Mouse (Mus musculus) urinary bladder, adult 18-20 months (tissue): ENCODE results near the gene Exog.
A peak's percentile ranks its signal among the peaks of the same experiment; 100 is the strongest.

Source experiments
- DNase-seq, 2 experiments: peaks; one replicate each; pipeline ENCODE4 v3.0.0; 2022; ENCODE audit warnings: low spot score in 2 of 2, mixed read lengths in 2 of 2

The Exog gene

DNA sequence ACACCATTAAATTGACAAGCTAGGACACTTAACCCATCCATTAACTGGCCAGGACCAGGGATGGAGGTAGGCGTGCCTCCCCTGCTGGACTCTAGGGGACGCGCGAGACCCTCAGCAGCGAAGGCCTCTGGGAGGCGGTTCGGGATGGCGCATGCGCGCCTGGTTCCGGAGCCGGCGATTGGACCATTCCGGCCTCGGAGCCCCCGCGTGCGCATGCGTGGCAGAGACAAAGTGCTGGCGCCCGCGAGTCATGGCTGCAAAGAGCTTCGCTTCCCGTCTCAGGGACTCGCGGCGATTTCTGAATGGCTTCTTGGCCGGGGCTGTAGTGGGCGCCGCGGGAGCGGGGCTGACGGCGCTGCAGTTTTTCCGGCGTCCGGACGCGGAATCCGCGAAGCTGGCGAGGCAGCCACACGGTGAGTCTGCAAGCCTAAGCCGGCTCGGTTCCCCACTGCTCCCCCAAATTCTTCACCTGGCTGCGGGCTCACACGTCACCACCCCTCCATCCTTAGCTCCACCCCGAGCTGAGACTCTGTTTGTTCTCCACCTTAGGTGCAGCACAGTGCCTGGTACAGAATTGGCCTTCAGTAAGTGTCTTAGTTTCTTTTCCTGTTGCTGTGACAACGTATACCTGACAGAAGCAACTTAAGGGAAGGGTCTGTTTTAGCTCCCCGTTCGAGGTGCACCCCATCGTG, at the start of gene Exog:
TSS of gene Exog (plus strand) at position 206 of the 692 bp plus-strand sequence.
- DNase-seq, result peak; percentile 93 to 94

DNA sequence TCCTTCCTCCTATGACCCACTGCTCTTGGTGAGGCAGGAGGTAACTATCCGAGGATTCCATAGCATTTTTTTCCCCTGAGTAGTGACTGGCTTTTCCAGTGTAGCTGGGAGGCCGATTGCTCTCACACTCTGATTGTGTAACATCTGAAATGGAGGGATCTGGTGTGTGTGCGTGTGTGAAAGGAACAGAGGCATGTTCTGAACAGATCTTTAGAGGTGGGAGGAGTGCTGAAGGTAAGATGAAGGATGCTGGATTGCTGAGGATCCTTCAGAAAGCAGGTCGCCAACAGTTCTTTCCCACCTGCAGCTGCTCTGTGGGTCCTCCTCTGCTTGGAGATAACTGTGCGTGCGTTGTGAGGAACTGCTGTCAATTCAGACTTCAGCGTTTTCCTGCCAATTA, 43.4 kb upstream of the Exog start:
- peak in 1 of 2 experiments; percentile 4 for DNase-seq

DNA sequence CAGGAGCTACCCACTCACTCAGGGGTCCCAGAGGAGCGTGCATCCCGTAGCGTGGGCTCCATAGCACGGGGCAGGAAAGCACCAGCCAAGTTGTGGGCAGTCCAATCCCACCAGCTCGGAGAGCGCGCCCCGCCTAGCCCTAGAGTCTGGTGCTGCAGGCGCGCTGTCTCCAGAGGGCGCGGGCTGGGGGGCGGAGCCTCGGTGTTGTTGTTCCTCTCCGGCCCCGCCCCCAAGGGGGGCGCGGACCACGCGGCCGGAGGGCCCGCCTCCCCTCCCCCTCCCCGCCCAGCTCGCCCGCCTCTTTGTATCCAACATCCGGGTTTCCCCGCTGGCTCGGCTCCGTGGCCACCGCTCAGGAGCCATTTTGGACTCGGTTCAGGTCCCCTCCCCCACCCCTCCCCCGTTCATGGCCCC, 42.9 kb upstream of the Exog start, which contains the start of gene Acvr2b:
TSS of gene Acvr2b (plus strand) at position 318 of the 414 bp plus-strand sequence.
- DNase-seq, result peak; percentile 88 to 89

DNA sequence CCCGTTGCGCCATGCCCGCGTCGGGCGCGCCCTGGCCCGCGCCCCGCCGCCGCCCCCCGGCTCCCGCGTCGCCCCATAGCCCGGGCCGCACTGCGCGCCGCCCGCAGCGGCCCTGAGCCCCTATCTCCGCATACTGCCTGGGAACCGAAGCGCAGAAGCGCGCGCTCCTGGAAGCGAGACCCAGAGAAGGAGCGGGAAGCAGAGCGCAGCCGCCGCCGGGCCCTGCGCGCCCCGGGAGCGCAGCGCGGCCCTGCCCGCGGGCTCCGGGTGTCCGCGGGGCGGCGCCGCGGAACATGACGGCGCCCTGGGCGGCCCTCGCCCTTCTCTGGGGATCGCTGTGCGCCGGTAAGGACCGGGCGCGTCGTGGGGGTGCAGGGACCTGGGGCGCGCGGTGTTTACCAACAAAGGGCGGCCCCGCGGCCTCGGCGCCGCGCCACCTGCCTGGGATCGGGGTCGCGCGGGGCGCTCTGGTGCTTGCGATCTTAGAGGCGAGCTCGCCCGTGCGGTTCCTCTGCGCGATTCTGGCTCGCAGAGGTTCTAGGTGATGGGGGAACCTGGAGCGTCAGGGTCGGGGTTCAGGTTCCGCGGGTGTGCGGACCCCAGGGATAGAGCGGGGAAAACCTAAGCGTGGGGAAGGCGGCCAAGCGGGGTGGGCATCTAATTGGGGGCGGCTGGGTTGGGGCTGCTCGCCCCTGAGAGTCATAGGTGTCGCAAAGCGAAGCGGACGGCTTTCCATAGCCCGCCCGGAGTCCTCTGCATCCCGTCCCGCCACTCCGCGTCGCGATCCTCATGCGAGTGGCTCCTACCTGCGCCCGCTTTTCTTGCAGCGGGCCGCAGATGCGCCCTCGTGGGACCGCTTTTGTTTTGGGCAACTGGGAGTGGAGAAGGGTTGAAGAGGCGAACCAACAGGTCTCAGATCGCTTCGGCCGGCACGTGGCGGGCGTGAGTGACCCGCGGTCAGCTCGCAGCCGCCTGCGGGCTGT, 42.2 kb upstream of the Exog start:
- peak; percentile 15 to 53 for DNase-seq

DNA sequence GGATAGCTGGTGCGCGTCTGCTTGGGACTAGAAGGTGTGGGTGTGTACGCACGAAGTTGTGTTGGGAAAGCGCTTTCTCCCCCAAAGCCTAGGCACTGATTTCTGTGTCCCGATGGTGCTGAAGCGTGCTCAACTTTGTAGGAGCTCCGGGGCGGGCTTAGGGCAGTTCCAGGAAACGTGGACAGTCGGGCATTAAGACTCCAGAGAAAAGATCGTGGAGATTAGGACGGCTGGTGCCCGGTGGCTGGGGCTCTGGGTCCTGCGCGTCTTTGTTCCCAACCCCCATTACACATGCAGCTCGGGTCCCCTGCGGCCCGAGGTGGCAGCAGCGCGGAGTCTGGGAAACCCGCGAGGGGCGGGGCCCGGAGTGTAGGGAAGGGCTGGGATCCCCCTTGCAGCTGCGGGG, 41.5 kb upstream of the Exog start:
- DNase-seq, result peak in 1 of 2 experiments; percentile 43

DNA sequence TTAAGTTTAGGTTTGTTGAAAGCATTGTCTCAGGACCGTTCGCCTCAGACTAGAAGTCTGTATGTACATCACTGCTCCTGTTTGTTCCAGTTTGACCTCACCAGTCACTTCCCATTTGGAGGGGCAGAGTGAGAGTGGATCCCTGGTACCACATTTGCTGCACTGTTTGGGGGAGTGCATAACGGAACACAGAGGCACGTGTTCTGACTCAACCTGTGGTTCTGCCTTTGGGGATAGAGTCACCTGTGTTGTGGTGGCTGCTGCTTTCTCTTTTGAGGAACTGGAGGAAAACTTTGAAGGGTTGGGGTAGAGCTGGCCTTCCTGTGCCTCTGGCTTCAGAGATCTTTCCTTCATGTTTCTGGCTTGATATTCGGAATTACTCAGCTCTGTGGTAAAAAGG, 40.7 kb upstream of the Exog start:
- DNase-seq, result no peak

DNA sequence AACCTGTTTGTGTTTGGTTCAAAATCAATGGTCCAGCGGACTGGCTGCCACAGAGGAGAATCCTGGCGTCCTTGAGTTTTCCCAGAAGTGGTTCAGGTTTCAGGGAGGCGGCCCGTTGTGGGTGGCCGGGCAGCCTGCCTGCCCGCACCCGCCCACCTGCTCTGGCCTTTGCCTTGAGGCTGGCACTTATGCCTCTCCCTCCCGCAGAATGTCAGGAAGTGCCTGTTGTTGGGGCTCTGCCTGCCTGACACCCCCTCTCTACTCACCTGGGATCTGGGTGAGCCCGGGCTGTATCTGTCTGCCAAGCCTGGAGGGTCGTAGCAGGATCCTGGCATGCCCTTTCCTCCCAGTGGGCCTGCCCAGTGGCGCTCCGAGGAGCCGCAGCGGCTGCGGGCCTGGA, 36.9 kb upstream of the Exog start:
- DNase-seq, result no peak

DNA sequence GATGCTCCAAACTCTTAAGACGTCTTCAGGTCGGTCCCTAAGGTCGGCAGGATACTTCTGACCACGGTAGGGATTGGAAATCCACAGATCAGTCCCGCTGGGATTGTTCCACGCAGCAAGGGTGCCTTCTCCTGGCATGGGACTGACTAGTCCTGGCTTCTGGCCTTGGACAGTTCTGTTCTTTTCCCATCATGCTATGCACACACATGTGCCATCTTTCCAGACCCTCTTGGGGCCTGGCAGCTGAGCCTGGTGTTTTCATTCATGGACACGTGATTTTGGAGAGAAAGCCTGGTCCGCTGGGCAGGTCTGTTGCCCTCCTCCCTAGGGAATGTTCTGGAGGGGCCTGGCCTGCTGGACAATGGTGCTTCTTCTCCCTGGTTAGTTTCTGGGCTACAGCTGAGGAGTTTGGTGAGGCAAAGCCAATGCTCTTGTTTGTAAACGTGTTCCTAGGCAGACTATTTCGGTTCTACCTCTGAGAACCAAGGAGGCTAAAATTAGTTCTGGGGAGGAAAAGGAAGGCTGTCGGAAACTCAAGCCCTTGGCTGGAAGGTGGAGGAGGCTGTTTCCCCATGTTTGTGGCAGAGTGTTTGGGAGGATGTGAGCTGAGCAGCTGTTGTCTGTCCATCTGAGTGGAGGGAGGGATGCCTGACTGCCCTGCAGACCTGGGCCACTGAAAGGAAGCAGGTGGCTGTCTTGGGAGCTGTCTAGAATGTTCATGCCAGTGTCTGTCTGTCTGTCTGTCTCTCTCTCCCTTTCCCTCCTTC, 35.7 kb upstream of the Exog start:
- no peak for DNase-seq

DNA sequence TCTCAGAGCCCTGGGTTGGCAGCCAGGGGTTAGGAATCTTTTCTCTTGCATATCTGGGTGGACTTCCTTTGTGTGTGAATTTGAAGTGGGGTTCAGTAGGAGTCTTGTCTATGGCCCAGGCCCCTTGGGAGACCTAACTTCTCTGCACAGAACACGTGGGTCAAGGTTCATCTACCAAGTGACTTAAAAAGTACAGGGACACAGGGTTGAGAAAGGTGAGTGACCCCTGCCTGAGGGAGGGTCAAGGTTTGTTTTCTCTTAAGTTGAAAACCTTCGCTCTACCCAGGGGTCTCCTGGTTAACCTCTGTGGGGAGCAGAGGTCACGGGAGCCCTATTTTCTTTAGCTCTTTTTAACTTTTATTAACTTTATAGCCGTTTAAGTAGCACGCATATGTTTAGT, 34.9 kb upstream of the Exog start:
- DNase-seq, result no peak

DNA sequence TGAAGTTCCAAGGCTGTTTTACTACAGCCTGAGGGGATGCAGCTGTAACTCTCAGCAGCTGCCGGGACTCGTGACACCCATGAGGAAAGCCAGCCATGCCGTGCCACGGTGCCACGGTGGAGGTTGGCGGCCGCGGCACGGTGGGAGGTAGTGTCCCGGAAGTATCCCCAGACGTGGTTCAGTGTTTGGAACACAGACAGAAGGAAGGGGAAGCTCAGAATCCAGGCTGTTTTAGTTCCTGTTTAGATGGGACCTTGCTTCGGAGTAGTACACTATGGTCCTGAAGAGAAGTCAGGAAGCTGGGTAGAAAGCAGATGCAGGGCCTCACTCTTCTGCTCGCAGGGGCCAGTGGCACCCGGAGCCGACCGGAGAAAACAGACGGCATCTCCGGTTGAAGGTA, 26.7 kb upstream of the Exog start:
- DNase-seq, result no peak

DNA sequence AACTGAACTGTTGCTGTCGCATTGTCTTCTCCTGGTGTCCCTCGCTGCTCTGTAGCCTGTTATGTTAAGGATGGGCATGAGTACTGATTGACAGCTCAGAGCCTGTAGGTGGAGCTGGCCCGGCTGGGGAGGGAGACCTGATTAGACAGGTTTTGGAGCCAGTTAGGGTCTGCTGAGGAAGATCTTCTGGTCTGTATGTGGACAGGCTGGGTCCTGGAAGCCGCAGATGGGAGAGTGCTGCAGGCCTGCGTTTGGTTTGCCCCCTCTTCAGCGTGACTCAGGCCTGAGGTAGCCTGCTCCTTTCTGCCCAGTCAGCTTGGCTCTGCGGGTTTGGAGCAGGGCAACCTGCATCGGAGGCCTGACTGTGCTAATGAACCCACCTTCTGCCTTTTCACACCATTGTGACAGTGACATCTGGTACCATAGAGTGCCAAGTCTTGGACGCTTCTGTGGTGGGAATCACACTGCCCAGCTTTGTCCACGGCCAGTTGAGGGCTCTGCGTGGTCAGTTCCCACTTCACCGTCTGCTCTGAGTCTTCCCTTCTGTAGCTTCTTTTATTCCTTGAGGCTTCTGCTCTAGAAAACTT, 24.8 kb upstream of the Exog start:
- DNase-seq, result no peak

DNA sequence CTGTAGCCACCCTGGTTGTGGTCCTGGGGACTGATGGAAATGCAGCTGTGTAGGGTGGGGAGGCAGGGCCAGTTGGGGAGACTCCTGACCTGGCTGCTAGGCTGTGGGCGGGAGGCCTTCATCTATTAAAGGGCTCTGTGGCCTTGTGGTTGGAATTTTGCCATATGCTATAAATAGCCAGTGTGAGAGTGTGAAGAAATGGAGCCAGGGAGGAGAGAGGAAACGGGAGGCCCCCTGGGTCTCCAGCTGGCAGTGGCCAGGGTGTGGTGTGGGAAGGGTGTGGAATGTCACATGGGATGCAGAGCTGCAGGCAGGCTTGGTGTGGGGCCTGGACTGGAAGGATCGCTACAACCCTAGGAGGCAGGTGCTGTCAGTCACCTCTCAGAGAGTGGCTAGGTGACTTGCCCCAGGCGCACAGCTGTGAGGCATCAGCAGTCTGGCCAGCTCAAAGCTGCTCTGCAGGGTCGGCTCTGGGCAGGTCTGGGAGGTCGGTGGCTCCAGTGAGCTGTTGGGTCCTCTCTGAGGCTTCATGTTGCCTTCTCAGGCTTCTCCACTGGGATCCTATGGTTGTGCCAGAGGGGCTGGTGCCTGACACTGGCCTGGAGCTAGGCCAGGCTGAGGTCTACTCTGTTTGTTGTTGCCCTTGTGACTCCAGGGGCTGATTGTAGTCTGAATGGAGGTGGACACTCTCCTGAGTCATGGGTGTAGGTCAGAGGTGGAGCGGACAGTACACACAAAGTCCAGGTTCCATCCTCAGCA, 19.3 kb upstream of the Exog start:
- no peak for DNase-seq

DNA sequence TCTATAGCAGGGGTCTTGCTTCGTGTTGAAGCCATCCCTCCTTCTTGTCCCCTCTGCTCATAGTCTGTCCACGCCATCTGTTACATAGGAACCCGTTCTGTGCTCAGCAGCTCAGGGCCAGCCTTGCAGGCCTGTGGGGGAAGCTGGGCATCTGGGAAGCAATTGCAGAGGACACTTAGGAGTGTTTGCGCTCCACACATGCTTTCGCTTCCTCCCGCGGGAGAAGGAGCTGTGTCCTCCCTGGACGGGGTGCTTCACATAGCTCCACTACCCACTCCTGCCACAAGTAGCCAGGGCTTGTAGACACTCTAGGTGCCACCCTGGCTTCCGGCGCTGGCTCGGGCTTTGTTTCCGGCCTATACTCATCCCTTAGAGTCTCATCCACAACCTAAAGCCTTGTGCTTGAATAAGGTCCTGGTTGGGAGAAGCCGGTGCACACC, 18.7 kb upstream of the Exog start:
- no peak for DNase-seq

DNA sequence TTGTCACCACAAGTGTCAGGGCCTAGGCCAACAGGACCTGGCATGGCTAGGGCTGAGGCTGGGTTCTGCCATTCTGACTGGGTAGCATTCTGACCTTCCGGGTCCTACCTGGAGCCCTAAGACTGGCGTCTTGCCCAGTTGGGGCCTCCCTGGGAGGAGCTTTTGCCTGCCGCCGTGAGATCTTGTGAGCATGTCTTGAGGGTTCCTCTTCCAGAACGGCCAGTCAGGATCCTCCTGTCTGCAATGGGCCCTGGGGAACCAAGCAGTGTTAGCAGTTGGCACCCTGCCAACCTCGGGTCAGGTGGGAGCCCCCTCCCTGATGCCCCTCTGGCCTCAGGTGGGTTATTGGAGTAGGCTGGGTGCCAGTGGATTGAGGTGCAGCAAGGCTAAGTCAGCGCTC, 18.3 kb upstream of the Exog start:
- no peak for DNase-seq

DNA sequence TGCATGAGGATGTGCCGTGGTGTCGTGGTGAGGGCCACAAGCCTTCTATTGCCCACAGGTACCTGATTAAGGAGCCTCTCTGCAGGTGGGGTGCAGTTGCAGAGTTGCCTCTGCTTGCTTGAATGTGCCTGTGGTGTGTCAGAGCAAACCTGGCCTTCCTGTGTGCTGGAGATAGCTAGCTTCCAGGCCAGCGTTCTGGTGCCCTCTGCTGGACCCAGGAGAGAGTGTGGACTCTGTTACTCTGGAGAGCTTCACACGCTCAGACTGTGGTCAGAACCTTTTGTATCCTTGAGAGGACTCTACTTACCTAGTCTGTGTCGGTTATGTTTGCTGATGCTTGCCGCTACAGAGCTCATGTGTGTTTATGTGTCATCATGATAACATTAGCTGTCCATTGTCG, 14.4 kb upstream of the Exog start:
- peak; percentile 62 to 73 for DNase-seq

DNA sequence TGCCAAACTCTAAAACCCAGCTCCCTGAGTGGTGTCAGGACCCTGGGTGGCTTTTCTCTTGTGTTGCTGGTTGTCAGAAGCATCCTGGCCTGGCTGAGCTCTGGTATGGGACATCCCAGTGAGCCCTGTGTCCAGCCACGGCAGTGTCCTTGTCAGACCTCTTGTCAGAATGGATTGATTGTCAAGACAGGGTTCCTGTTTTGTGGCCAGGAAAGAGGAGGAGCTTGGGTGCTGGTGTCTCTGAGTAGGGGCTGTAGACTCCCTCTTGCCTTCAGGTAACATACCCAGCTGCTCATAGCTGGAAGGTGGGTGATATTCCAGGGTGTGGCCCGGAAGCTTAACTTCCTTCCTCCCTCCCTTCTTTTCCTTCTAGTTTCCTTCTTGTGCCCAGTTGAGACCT, 8.9 kb upstream of the Exog start:
- DNase-seq, result no peak

DNA sequence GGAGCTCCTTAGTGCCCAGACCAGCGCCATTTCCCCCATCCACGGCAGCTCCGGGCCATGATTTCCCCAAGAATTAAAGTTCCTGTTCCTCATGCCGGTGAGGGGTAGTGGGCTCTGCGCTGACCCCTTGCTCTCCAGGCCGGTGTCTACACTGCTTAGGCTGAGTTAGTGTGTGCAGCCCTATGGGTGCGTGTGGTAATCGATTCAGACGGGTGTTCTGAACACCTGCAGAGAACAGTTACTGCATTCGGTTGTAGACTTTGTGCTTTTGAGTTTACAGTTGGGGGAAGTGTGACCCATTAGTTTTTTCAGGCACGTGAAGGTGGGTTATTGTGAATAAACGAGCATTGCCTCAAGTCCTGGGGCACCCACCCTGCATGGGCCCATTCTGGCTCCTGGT, 6.7 kb upstream of the Exog start:
- DNase-seq, result no peak

DNA sequence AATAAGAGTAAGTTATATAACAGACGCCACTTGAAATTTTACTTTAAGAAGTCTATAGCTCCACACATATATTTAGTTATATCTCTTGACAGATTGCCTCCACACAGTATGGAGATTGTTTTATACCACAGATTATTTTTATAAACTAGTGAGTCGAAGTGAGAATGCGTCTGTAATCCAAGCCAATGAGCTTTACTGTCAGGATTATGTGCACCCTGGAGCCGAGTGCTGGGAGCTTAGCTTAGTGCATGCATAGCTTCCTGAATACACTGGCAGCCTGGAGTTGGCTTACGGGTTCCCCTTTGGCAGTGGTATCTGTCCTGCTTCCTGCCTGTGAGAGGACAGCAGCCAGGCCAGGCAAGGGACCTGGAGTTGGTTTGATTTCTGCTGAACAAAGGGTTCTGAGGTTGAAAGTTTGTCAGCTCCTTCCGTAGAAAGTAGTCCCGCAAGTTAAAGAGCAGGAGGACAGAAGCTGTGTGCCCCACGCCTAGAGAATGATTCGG, 6.2 kb upstream of the Exog start:
- no peak for DNase-seq

DNA sequence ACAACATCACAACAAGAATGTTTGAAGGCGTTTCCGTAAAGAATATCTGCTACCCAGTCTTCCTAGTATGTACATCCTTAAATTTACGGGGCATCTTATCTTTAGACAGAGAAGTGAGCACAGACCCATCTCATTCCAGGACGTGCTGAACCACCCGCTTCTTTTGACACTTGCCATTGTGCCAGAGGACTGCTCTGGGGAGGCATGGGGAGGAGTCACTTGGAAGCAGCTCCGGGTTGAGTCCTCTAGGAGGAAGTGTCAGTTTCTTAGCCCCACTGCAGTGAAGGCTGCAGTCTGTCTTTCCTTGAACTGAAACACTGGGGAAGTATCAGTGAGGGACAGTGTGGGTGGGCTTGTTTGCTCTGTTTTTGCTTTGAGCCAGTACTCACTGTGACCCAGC, 994 bp downstream of the Exog start:
- no peak for DNase-seq

DNA sequence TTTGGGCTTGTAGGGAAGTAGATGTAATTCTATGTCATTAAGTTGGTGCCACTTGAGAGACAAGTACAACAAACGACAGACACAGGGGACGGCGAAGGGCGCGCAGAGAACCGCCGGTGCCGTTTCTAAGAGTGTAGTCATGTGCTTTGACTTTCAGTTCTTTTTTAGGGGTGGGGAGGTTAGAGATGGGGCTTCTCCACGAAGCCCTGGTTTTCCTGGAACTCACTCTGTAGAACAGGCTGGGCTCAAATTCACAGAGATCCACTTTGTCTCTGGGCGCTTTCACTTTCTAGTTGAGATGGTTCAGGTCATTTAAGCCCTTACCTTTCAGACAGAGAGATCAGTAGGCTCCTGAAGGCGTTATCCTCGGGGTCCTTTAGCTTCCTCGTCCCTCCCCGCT, 11.2 kb downstream of the Exog start:
- DNase-seq, result no peak

DNA sequence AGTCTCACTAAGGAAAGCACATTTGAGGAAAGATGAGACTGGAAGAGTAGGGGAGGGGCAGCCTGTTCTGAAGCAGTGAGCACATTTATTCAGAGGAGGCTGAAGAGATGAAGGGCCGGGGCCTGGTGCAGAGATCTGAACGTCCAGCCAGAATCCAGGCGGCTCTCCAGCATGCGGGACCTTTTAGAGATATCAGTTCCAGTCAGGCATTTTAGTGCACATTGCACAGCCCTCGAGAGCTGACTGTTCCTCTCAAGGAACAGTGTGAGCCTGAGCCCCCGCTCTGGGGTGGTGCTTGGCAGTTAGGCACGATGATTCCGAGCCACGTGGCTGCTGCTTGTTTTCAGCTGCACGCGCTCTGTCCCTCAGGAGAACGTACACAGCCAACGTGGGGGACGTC, 12.4 kb downstream of the Exog start:
- no peak for DNase-seq
